Mouse (Mus musculus) forebrain, embryonic 11.5 days (tissue): ENCODE results near the gene Tspan10. TPM values are rescaled to one million over a fixed set of nuclear protein-coding genes. Genes with fewer than 3 reads are reported as not detected.
A peak's percentile ranks its signal among the peaks of the same experiment; 100 is the strongest.

Source experiments
- ATAC-seq: fragments of 200-750 bp; cut with Nextera tagmentation; replicated peaks from 2 replicates; pipeline ENCODE4 v1.8.0; 2017; ENCODE audit warnings: moderate TSS enrichment; ENCODE audit not compliant: low FRiP score
- DNase-seq: peaks from one replicate; pipeline ENCODE4 v3.0.0-alpha.2; 2017; ENCODE audit warnings: low spot score
- H3K27ac ChIP-seq: fragments of 300-500 bp; sonication (generic); 2 replicates; pipeline ENCODE4 v1.5.1; 2014; ENCODE audit warnings: low read depth, low read length
- H3K27me3 ChIP-seq: fragments of 300-500 bp; sonication (generic); 2 replicates; pipeline ENCODE4 v1.6.1; 2014; ENCODE audit warnings: mild to moderate bottlenecking, low read length, mixed read lengths; ENCODE audit not compliant: control insufficient read depth, insufficient read depth
- H3K36me3 ChIP-seq: fragments of 300-500 bp; sonication (generic); 2 replicates; pipeline ENCODE4 v1.6.1; 2014; ENCODE audit warnings: mild to moderate bottlenecking, low read length, moderate library complexity, mixed read lengths; ENCODE audit not compliant: control insufficient read depth, insufficient read depth
- H3K4me1 ChIP-seq: fragments of 300-500 bp; sonication (generic); replicated peaks from 2 replicates; pipeline ENCODE4 v1.6.1; 2014; ENCODE audit warnings: low read length, mixed read lengths; ENCODE audit not compliant: control insufficient read depth, insufficient read depth
- H3K4me2 ChIP-seq: fragments of 300-500 bp; sonication (generic); 2 replicates; pipeline ENCODE4 v1.6.1; 2014; ENCODE audit warnings: low read depth, mild to moderate bottlenecking, low read length, moderate library complexity, mixed read lengths; ENCODE audit not compliant: severe bottlenecking
- H3K4me3 ChIP-seq: fragments of 300-500 bp; sonication (generic); 2 replicates; pipeline ENCODE4 v1.5.1; 2014; ENCODE audit warnings: low read depth, low read length
- H3K9ac ChIP-seq: fragments of 300-500 bp; sonication (generic); 2 replicates; pipeline ENCODE4 v1.6.1; 2014; ENCODE audit warnings: low read length
- H3K9me3 ChIP-seq: fragments of 300-500 bp; sonication (generic); 2 replicates; pipeline ENCODE4 v1.6.1; 2016; ENCODE audit warnings: low read length, mixed read lengths; ENCODE audit not compliant: control insufficient read depth
- WGBS: fragments of 180-500 bp; shearing (Covaris S2); extraction: QIAGEN DNeasy Blood & Tissue Kit; methylation state at CpG from one replicate; pipeline ENCODE4 v1.1.7; 2014; 5-methylcytosine and 5-hydroxymethylcytosine counted together
- polyA plus RNA-seq: library from polyadenylated mRNA; unstranded; fragments of >200 nt; fragmentation: Nextera tagmentation; extraction: Ambion mirVana; gene quantifications from 2 replicates; pipeline ENCODE4 v1.2.1, GENCODE M21; 2014

Gene Tspan10
- polyA plus RNA-seq, 1 experiment from 2014 or later = 0.19 TPM

DNA sequence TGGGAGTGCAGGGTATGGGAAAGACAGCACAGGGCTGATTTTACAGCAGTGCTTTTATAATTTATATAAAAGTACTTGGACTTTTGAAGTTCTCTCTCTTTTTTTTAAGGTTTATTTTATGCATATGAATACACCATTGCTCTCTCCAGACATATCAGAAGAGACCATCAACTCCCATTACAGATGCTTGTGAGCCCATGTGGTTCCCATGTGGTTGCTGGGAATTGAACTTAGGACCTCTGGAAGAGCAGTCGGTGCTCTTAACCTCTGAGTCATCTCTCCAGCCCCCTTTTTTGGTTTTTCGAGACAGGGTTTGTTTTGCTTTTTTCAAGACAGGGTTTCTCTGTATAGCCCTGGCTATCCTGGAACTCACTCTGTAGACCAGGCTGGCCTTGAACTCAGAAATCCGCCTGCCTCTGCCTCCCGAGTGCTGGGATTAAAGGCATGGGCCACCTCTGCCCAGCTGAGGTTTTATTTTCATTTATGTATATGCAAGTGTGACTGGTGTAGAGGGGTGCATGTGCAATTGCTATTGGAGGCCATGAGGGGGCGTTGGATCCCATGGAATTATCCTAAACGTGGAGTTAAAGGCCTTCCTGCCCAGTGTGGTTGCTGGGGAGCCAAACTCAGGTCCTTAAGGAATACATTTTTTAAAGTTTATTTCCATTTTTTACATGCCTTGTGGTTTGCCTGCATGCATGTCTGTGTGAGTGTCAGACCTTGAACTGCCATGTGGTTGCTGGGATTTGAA is 16.6 kb downstream of the Tspan10 start:
- H3K4me3 ChIP-seq = peak overlapping the region; percentile 88
- peak overlapping the region; percentile 95 for H3K9ac ChIP-seq
- peaks cover 2% of the 10 kb centered on the region; the same call in 1 of the 2 replicates for H3K4me1 ChIP-seq
- DNase-seq = no peak
- no peak for ATAC-seq
- no peaks in the 10 kb centered on the region for H3K9me3 ChIP-seq
- H3K36me3 ChIP-seq = peaks cover 2% of the 10 kb centered on the region; the same call in 1 of the 2 replicates
- H3K4me2 ChIP-seq = peak overlapping the region; percentile 94
- no peak overlapping the region for H3K27ac ChIP-seq
- H3K27me3 ChIP-seq = no peaks in the 10 kb centered on the region
- 71% methylated on average over 6 of the region's 6 CpGs for WGBS

DNA sequence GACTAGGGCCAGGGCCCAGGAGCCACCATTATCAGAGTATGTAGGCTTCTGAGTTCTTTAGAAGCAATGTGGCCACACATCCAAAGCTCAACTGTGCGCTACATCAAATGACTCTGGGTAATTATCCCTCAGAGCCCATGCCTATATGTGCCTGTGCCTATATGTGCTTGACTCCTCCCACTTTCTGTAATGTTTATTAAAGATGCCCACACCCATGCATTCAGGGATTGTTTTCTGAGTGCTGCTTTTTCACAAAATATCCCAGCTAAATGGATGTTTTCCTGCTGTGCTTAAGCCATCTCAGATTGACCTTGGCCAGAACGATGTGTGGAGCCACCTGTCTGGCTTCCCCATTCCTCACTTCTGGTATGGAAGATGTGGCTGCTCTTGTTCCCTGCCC is 21.1 kb downstream of the Tspan10 start:
- WGBS = 96% methylated on average over 2 of the region's 2 CpGs
- Histone ChIP-seq H3K9me3 (no peaks in the 10 kb centered on the region), H3K27me3 (no peaks in the 10 kb centered on the region), H3K36me3 (peaks cover 2% of the 10 kb centered on the region; the same call in 1 of the 2 replicates), H3K27ac (no peak overlapping the region), H3K4me2 (no peak overlapping the region), H3K4me1 (peaks cover 13% of the 10 kb centered on the region), H3K4me3 (no peak overlapping the region), H3K9ac (no peak overlapping the region)
- DNase-seq (no peak), ATAC-seq (no peak)

DNA sequence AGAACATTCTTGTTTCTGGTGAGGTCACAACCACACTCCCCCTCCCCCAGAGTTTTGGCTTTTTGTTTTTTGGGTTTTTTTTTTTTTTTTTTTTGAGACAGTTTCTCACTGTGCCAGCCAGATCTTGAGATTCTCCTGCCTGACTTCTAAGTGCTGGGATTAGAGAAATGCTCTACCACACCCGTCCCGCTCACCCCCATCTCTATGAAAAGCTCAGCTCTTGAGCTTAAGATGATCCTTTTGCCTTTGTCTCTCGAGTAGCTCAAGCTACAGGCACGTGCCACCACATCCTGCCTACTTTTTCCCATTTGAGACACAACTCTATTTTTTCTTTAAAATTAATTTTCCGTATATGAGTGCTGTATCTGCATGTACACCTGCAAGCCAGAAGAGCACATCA is 21.9 kb downstream of the Tspan10 start:
- WGBS = 85% methylated on average over 5 of the region's 5 CpGs
- Histone ChIP-seq H3K9me3 (no peaks in the 10 kb centered on the region), H3K36me3 (peaks cover 2% of the 10 kb centered on the region; the same call in 1 of the 2 replicates), H3K4me1 (peaks cover 11% of the 10 kb centered on the region), H3K27ac (no peak overlapping the region), H3K4me2 (no peak overlapping the region), H3K4me3 (no peak overlapping the region), H3K9ac (no peak overlapping the region), H3K27me3 (no peaks in the 10 kb centered on the region)
- no peak for DNase-seq
- no peak for ATAC-seq

DNA sequence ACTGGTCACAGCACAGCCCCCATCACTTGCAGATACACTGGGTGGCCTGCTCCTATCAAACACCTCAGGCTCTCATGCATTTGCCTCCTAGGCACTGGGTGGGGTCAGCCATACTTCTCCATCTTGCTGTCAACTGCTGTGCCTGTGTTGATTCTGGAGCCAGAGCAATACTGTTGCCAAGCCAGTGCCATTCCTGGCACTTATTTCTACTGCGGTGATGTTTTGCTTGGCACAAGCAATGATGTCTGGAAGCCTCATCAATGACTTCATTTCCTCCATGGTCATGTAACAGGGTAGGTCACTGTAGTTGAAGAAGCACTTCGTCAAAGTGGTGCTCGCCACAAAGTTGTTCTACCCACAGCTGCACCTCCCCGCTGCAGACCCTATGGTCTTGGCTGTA is 23.1 kb downstream of the Tspan10 start:
- Histone ChIP-seq H3K36me3 (peaks cover 2% of the 10 kb centered on the region; the same call in 1 of the 2 replicates), H3K4me2 (no peak overlapping the region), H3K4me1 (peaks cover 11% of the 10 kb centered on the region), H3K9me3 (no peaks in the 10 kb centered on the region), H3K4me3 (no peak overlapping the region), H3K27me3 (no peaks in the 10 kb centered on the region), H3K9ac (no peak overlapping the region), H3K27ac (no peak overlapping the region)
- no peak for DNase-seq
- WGBS = 95% methylated on average over 4 of the region's 4 CpGs
- ATAC-seq = no peak

DNA sequence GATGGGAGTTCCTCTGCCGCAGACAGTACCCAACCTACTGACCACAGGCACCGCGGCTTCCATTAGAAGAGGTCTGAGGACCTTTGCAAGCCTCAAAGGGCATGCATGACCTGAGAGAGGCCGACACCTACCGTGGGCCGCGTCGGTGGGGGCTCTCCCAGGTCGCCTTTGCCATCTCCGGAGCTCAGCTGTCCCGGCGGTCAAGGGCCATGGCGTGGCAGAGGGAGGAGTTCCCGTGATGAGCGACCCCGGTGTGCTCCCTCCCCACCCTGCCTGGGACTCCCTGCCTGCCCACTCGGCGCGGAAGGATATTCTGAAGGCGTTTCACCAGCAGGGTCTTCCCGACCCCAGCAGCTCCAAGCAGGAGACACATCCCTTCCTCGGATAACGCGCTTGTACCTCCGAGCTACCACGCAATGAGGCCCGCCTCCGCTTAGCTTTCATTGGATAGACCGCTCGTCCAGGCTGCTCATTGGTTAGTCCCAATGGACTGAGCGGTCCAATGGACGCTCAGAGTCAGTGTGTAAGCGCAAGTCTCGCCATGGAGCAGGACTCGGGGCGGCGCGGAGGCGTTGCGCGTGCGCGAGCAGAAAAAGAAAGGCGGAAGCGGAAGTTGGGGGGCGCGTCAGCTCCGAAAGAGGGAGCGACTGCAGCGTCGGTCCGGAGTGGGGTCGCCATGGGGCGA is 24.7 kb downstream of the Tspan10 start, which contains the start of gene Arl16:
Gene Arl16, minus strand, starts transcription at position 557 of the 685 bp plus-strand sequence.
- ATAC-seq (peak; percentile 100), DNase-seq (peak; percentile 98)
- WGBS = under 1% methylated on average over 53 of the region's 54 CpGs

DNA sequence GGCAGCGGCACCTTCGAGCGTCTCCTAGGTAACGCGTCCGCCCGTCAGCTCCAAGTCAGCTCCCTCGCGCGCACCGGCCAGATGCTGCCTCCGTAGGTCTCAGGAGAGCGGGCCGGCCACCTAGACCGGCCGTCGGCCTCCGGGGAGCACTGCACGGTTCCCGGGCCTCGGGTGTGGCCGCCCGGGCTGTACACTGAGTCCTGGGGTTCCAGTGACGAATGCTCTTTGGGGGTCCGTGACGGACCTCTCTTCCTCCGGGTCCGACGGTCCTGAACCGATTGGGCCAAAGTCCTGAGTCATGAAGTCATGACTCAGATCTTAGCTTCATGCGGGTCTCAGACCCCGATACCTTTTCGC is 25.3 kb downstream of the Tspan10 start:
- 1% methylated on average over 33 of the region's 33 CpGs for WGBS
- Histone ChIP-seq H3K27ac (peak overlapping the region; percentile 12; the same call in 1 of the 2 replicates), H3K9me3 (no peaks in the 10 kb centered on the region), H3K4me2 (peak overlapping the region; percentile 68), H3K4me3 (peak overlapping the region; percentile 91), H3K36me3 (peaks cover 4% of the 10 kb centered on the region; the same call in 1 of the 2 replicates), H3K27me3 (no peaks in the 10 kb centered on the region), H3K4me1 (peaks cover 11% of the 10 kb centered on the region), H3K9ac (peak overlapping the region; percentile 86)
- no peak for DNase-seq
- peak; percentile 68; the same call in 1 of the 2 replicates for ATAC-seq

More for the DNA sequence above, 24.7 kb downstream of the Tspan10 start, which contains the start of gene Arl16:
- H3K4me1 ChIP-seq = peaks cover 11% of the 10 kb centered on the region
- no peaks in the 10 kb centered on the region for H3K27me3 ChIP-seq
- peak within 1 kb of the TSS; percentile 91 for H3K4me3 ChIP-seq
- H3K27ac ChIP-seq = peak within 1 kb of the TSS; percentile 59; the same call in 1 of the 2 replicates
- peak within 1 kb of the TSS; percentile 68 for H3K4me2 ChIP-seq
- peak within 1 kb of the TSS; percentile 91 for H3K9ac ChIP-seq
- H3K9me3 ChIP-seq = no peaks in the 10 kb centered on the region
- peaks cover 6% of the 10 kb centered on the region; the same call in 1 of the 2 replicates for H3K36me3 ChIP-seq

DNA sequence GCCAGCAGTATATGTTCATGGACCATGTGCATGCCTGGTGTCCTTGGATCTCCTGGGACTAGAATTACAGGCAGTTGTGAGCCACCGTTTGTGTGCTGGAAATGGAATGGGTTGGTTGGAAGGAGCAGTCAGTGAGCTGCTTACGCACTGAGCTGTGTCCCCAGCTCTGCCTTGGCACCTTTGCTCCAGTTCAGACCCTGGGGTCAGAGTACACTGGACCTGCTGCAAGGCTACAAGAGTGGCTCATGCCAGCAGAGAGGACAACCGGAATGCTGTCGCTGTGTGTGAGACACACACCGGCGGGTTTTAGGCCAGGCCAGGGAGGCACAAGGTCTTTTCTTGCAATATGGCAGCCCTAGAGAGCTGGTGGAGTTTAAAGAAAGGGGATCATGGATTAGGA is 29.6 kb downstream of the Tspan10 start:
- Histone ChIP-seq H3K9ac (no peak overlapping the region), H3K9me3 (no peaks in the 10 kb centered on the region), H3K4me1 (0 out of 2 replicates have a peak, but pooled peaks cover 4% of the 10 kb centered on the region), H3K4me3 (no peak overlapping the region), H3K27me3 (no peaks in the 10 kb centered on the region), H3K27ac (no peak overlapping the region), H3K36me3 (peaks cover 11% of the 10 kb centered on the region), H3K4me2 (no peak overlapping the region)
- ATAC-seq (no peak), DNase-seq (no peak)
- 97% methylated on average over 6 of the region's 6 CpGs for WGBS

DNA sequence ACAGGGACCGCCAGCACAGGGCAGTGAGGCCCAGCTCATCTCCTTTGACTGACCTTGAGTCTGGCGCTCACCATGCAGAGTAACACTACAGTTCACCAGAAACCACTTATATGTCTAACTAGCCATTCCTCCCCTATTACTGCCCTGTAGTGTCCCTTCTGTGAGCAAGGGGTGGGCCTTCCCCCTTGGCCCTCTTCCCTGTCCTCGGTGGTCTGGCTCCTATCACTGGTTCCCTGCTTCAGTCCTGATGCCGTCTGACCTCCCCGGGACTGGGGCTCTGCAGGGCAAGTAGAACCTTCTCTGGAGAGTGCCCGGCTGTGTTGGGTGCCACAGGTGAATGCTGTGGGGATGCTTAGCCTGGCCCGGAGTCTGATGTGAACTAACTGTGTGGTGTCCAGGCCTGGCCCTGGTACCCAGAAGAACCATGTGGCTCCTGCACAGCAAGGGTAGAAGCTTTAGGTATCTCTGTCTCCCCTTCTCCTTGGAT is 41.0 kb downstream of the Tspan10 start:
- Histone ChIP-seq H3K4me3 (no peak overlapping the region), H3K27me3 (no peaks in the 10 kb centered on the region), H3K9ac (peak overlapping the region; percentile 94), H3K4me2 (peak overlapping the region; percentile 87; the same call in 1 of the 2 replicates), H3K27ac (peak overlapping the region; percentile 76; the same call in 1 of the 2 replicates), H3K36me3 (peaks cover 17% of the 10 kb centered on the region; the same call in 1 of the 2 replicates), H3K9me3 (no peaks in the 10 kb centered on the region), H3K4me1 (peaks cover 10% of the 10 kb centered on the region)
- ATAC-seq (no peak), DNase-seq (no peak)
- WGBS = 89% methylated on average over 7 of the region's 7 CpGs
